Mouse (Mus musculus) bone marrow, adult 2 months (tissue): ENCODE measurements around the gene Nf1.
A peak's percentile ranks its signal among the peaks of the same experiment; 100 is the strongest.

Experiments
- CTCF ChIP-seq: fragments of 200-500 bp; IDR thresholded peaks from 2 replicates; pipeline ENCODE4 v1.5.1; 2011; ENCODE audit warnings: low read length, control low read depth; ENCODE audit not compliant: control insufficient read depth, insufficient read depth
- POLR2A ChIP-seq: fragments of 200-500 bp; IDR thresholded peaks from 2 replicates; pipeline ENCODE4 v1.6.1; 2011; ENCODE audit warnings: low read depth, mild to moderate bottlenecking, control low read depth, low read length, borderline replicate concordance; ENCODE audit not compliant: control insufficient read depth

DNA sequence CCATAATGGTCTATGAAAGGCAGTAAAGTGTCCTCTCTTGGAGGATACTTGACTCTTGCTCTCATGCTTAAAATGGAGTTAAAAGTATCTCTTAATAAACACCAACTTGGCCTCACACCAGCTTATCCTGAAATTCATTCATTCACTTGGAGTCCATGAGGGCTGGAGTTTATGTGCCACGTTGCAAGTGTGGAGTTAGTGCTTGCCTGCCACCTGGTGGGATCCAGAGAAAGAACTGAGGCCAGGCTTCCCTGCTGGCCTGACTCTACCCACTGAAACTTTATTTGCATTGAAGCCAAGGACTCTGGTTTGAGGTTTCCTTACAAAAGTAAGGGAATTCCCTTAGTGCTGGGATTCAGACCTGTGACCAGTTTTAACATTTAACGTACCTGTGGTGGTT, 49.0 kb upstream of the Nf1 start:
- TF ChIP-seq POLR2A (no peak), CTCF (peak; percentile 80)
